Mouse (Mus musculus): ENCODE measurements at regions not wholly inside any gene's neighbourhood (a gene's known extent, or its start where the extent isn't known, plus 50 kb on each side); places are given as distances from the start of the nearest gene placed in this dataset.

DNA sequence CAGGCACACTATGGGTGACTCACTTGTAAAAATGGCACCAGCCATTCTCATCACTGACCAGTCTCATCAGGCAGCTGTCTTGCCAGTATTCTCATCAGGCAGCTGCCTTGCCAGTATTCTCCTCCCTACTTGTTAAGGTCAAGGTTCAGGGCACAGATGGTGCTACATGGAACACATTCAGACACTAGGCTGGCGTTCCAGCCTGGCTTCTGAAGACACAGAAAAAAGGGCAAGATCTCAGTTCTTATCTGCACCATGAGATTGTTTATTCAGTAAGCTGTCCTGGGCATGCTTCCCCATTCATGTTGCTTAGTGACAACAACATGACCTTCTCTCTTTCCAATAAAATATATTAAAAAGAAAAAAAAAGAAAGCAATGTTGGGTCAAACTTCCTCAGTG is 90.7 kb upstream of the Itgb1 start:
- TF ChIP-seq CTCF (IDR thresholded peaks at IDR 0.05; ENCODE audit: borderline replicate concordance, insufficient read depth, low read depth, low read length) (no peak), POLR2A (IDR thresholded peaks at IDR 0.05; ENCODE audit: borderline replicate concordance, insufficient read depth, low read length) (no peak)

Measured in cerebellum, adult 2 months (tissue).